Mouse (Mus musculus) MEL (cell line): ENCODE results near the gene Gabarapl1. TPM values are rescaled to one million over a fixed set of nuclear protein-coding genes. Genes with fewer than 3 reads are reported as not detected.

Source experiments
- DNase-seq: peaks from one replicate; pipeline ENCODE4 v3.0.0; 2011; ENCODE audit warnings: low read depth, low spot score
- H3K27ac ChIP-seq: 2 replicates; pipeline ENCODE4 v1.5.1; 2012; ENCODE audit warnings: low read depth, mild to moderate bottlenecking, control low read depth, low read length, moderate library complexity; ENCODE audit not compliant: control insufficient read depth
- H3K27me3 ChIP-seq, 2 experiments: fragments of 150-350 bp in 1 of 2; sonication (generic) in 1 of 2; 2 replicates each; pipeline ENCODE4 v1.6.1; 2012; ENCODE audit warnings: low read length in 2 of 2, mild to moderate bottlenecking in 2 of 2, improper control_type of control experiment in 1 of 2, moderate library complexity in 1 of 2; ENCODE audit not compliant: insufficient read depth in 2 of 2, control insufficient read depth in 1 of 2
- H3K36me3 ChIP-seq, 2 experiments: 2 replicates each; pipeline ENCODE4 v1.6.1; 2012 to 2014; ENCODE audit warnings: low read length in 2 of 2, improper control_type of control experiment in 1 of 2, inconsistent platforms in 1 of 2, mild to moderate bottlenecking in 1 of 2; ENCODE audit not compliant: insufficient read depth in 2 of 2, control insufficient read depth in 1 of 2
- H3K4me1 ChIP-seq, 2 experiments: fragments of 150-350 bp in 1 of 2; sonication (generic) in 1 of 2; 2 replicates each; pipeline ENCODE4 v1.6.1; 2012; ENCODE audit warnings: low read length in 2 of 2, improper control_type of control experiment in 1 of 2, mild to moderate bottlenecking in 1 of 2; ENCODE audit not compliant: insufficient read depth in 2 of 2, control insufficient read depth in 1 of 2
- H3K4me3 ChIP-seq, 2 experiments: fragments of 150-350 bp in 1 of 2; sonication (generic) in 1 of 2; 2 replicates each; pipeline ENCODE4 v1.5.1; 2012; ENCODE audit warnings: low read depth in 2 of 2, low read length in 2 of 2, mild to moderate bottlenecking in 2 of 2, moderate library complexity in 2 of 2, control low read depth in 1 of 2, improper control_type of control experiment in 1 of 2; ENCODE audit not compliant: control insufficient read depth in 1 of 2, insufficient read depth in 1 of 2
- H3K79me2 ChIP-seq: 2 replicates; pipeline ENCODE4 v1.6.1; 2012; ENCODE audit warnings: mild to moderate bottlenecking, low read length, moderate library complexity; ENCODE audit not compliant: control insufficient read depth, poor library complexity, insufficient read depth
- H3K9ac ChIP-seq: 2 replicates; pipeline ENCODE4 v1.6.1; 2012; ENCODE audit warnings: low read depth, mild to moderate bottlenecking, control low read depth, low read length, moderate library complexity; ENCODE audit not compliant: control insufficient read depth, poor library complexity, severe bottlenecking
- H3K9me3 ChIP-seq: fragments of 150-350 bp; sonication (generic); replicated peaks from 2 replicates; pipeline ENCODE4 v1.6.1; 2012; ENCODE audit warnings: mild to moderate bottlenecking, low read length, improper control_type of control experiment, moderate library complexity; ENCODE audit not compliant: insufficient read depth
- BHLHE40 ChIP-seq: IDR thresholded peaks from 2 replicates; pipeline ENCODE4 v1.6.1; 2012; ENCODE audit warnings: low read depth, mild to moderate bottlenecking, inconsistent platforms, low read length, improper control_type of control experiment, borderline replicate concordance
- CHD1 ChIP-seq: IDR thresholded peaks from 2 replicates; pipeline ENCODE4 v1.6.1; 2012; ENCODE audit warnings: low read depth, mild to moderate bottlenecking, inconsistent platforms, low read length, improper control_type of control experiment
- ELF1 ChIP-seq: IDR thresholded peaks from 2 replicates; pipeline ENCODE4 v1.6.1; 2014; ENCODE audit warnings: low read depth, mild to moderate bottlenecking, inconsistent platforms, low read length, improper control_type of control experiment, moderate library complexity
- HCFC1 ChIP-seq: IDR thresholded peaks from 2 replicates; pipeline ENCODE4 v1.6.1; 2012; ENCODE audit warnings: low read depth, mild to moderate bottlenecking, inconsistent platforms, low read length, improper control_type of control experiment, moderate library complexity
- JUND ChIP-seq: IDR thresholded peaks from 2 replicates; pipeline ENCODE4 v1.6.1; 2011; ENCODE audit warnings: low read depth, mild to moderate bottlenecking, improper control_type of control experiment, low read length
- KAT2A ChIP-seq: conservative IDR thresholded peaks from 2 replicates; pipeline ENCODE4 v1.6.1; 2012; ENCODE audit warnings: low read depth, low read length, improper control_type of control experiment, inconsistent platforms
- MAFK ChIP-seq: IDR thresholded peaks from 2 replicates; pipeline ENCODE4 v1.6.1; 2011; ENCODE audit warnings: low read depth, mild to moderate bottlenecking, low read length, improper control_type of control experiment, borderline replicate concordance
- MAZ ChIP-seq: IDR thresholded peaks from 2 replicates; pipeline ENCODE4 v1.6.1; 2012; ENCODE audit warnings: low read depth, mild to moderate bottlenecking, inconsistent platforms, low read length, improper control_type of control experiment
- MEF2A ChIP-seq: IDR thresholded peaks from 2 replicates; pipeline ENCODE4 v1.6.1; 2014; ENCODE audit warnings: low read depth, mild to moderate bottlenecking, inconsistent platforms, low read length, improper control_type of control experiment; ENCODE audit not compliant: poor library complexity, insufficient replicate concordance, severe bottlenecking; ENCODE audit errors: extremely low read depth
- MXI1 ChIP-seq: IDR thresholded peaks from 2 replicates; pipeline ENCODE4 v1.6.1; 2011; ENCODE audit warnings: mild to moderate bottlenecking, low read depth, low read length, improper control_type of control experiment
- MYB ChIP-seq: IDR thresholded peaks from 2 replicates; pipeline ENCODE4 v1.6.1; 2011; ENCODE audit warnings: mild to moderate bottlenecking, low read depth, low read length, improper control_type of control experiment
- NELFE ChIP-seq: IDR thresholded peaks from 2 replicates; pipeline ENCODE4 v1.6.1; 2011; ENCODE audit warnings: low read depth, low read length, improper control_type of control experiment
- NRF1 ChIP-seq: IDR thresholded peaks from 2 replicates; pipeline ENCODE4 v1.6.1; 2014; ENCODE audit warnings: low read depth, mild to moderate bottlenecking, inconsistent platforms, low read length, improper control_type of control experiment, moderate library complexity; ENCODE audit not compliant: poor library complexity, insufficient read depth, severe bottlenecking
- POLR2A ChIP-seq, 2 experiments: IDR thresholded peaks; 2 replicates each; pipeline ENCODE4 v1.6.1; 2011 to 2012; ENCODE audit warnings: low read length in 2 of 2, mild to moderate bottlenecking in 2 of 2, control low read depth in 1 of 2, improper control_type of control experiment in 1 of 2, low read depth in 1 of 2, moderate library complexity in 1 of 2; ENCODE audit not compliant: control insufficient read depth in 1 of 2, insufficient read depth in 1 of 2, poor library complexity in 1 of 2
- POLR2AphosphoS5 ChIP-seq: IDR thresholded peaks from 2 replicates; pipeline ENCODE4 v1.6.1; 2012; ENCODE audit warnings: low read depth, borderline replicate concordance, mild to moderate bottlenecking, inconsistent platforms, low read length, moderate library complexity, mixed read lengths
- RAD21 ChIP-seq: IDR thresholded peaks from 2 replicates; pipeline ENCODE4 v1.6.1; 2011; ENCODE audit warnings: mild to moderate bottlenecking, low read depth, low read length, improper control_type of control experiment
- UBTF ChIP-seq: IDR thresholded peaks from 2 replicates; pipeline ENCODE4 v1.6.1; 2012; ENCODE audit warnings: low read depth, mild to moderate bottlenecking, inconsistent platforms, low read length, improper control_type of control experiment, moderate library complexity, borderline replicate concordance; ENCODE audit not compliant: insufficient read depth
- USF1 ChIP-seq: IDR thresholded peaks from 2 replicates; pipeline ENCODE4 v1.6.1; 2014; ENCODE audit warnings: low read depth, mild to moderate bottlenecking, inconsistent platforms, low read length, improper control_type of control experiment, moderate library complexity
- ZC3H11A ChIP-seq: IDR thresholded peaks from 2 replicates; pipeline ENCODE4 v1.6.1; 2012; ENCODE audit warnings: low read depth, mild to moderate bottlenecking, inconsistent platforms, low read length, improper control_type of control experiment
- ZKSCAN1 ChIP-seq: IDR thresholded peaks from 2 replicates; pipeline ENCODE4 v1.6.1; 2012; ENCODE audit warnings: low read depth, mild to moderate bottlenecking, inconsistent platforms, low read length, improper control_type of control experiment, moderate library complexity
- ZNF384 ChIP-seq: IDR thresholded peaks from 2 replicates; pipeline ENCODE4 v1.6.1; 2012; ENCODE audit warnings: low read depth, mild to moderate bottlenecking, inconsistent platforms, low read length, improper control_type of control experiment
- polyA plus RNA-seq, 2 experiments: library from polyadenylated mRNA; stranded (reverse) in 1 of 2; unstranded in 1 of 2; fragments of >175 nt in 1 of 2; fragments of >200 nt in 1 of 2; gene quantifications; 2 replicates each; pipeline versions ENCODE4 v1.2.1 to v1.2.4; 2012; ENCODE audit warnings: low replicate concordance in 2 of 2, low read depth in 1 of 2; ENCODE audit not compliant: insufficient read length in 2 of 2, insufficient read depth in 1 of 2, missing spikeins in 1 of 2
- total RNA-seq: library from RNA; depleted of rRNA; stranded (reverse); fragments of 300-350 nt; gene quantifications from 2 replicates; pipeline ENCODE4 v1.2.3, GENCODE M21; 2012

Gabarapl1 gene
- total and polyA plus RNA-seq, 3 experiments: 61.3 to 99.5 TPM; not detected in 1

GRCm38 (mm10) chr6:129507024-129507423, 25.9 kb upstream of the Gabarapl1 start, which contains the start of gene Olr1 (continued):
- TF ChIP-seq ZC3H11A: no peak

- H3K36me3 ChIP-seq: peaks cover 0 to 8% of the 10 kb centered on the region in 2 experiments; a peak in 2 of 4 replicates
- no peak overlapping the region for H3K27ac ChIP-seq
- H3K27me3 ChIP-seq: no peaks in the 10 kb centered on the region; a peak in 2 of 4 replicates
- TF ChIP-seq KAT2A: no peak
- no peak for TF ChIP-seq JUND
- no peak for TF ChIP-seq CHD1
- TF ChIP-seq MAZ: no peak
- TF ChIP-seq UBTF: no peak
- TF ChIP-seq MEF2A: no peak
- no peak for TF ChIP-seq RAD21
- no peak for TF ChIP-seq POLR2AphosphoS5
- TF ChIP-seq MAFK: no peak
- TF ChIP-seq POLR2A (IDR thresholded peaks at IDR 0.05; ENCODE audit: control insufficient read depth in 1 of 2, insufficient read depth in 1 of 2, low read depth in 1 of 2, low read length in 2 of 2, poor library complexity in 1 of 2): no peak
- no peak for TF ChIP-seq MXI1
- TF ChIP-seq MYB: no peak
- no peak for TF ChIP-seq BHLHE40
- no peak for TF ChIP-seq ZNF384
- no peak for TF ChIP-seq ELF1
- no peak for TF ChIP-seq NRF1
- no peak for TF ChIP-seq USF1
- TF ChIP-seq NELFE: no peak
- no peak for TF ChIP-seq HCFC1
- no peak for TF ChIP-seq ZKSCAN1
- no peak overlapping the region for H3K4me3 ChIP-seq
- no peaks in the 10 kb centered on the region for H3K9me3 ChIP-seq
- no peaks in the 10 kb centered on the region for H3K79me2 ChIP-seq
- no peak for DNase-seq
- H3K4me1 ChIP-seq: peaks cover 0 to 12% of the 10 kb centered on the region in 2 experiments; a peak in 1 of 4 replicates
- H3K9ac ChIP-seq: no peak overlapping the region
These were observed 22.6 kb upstream of the Gabarapl1 start for GRCm38 (mm10) chr6:129510120-129510911.
